Mouse (Mus musculus) liver, postnatal 0 days (tissue): ENCODE measurements around the gene Fosl1.

Experiments used
- CTCF ChIP-seq: sonication (generic); IDR thresholded peaks from 2 replicates; pipeline ENCODE4 v1.5.1; 2016; ENCODE audit warnings: antibody characterized with exemption, low read depth
- EP300 ChIP-seq: IDR thresholded peaks from 2 replicates; pipeline ENCODE4 v1.6.1; 2016; ENCODE audit warnings: antibody characterized with exemption, low read depth, mild to moderate bottlenecking

GRCm38 (mm10) chr19:5413840-5414239, 33.5 kb upstream of the Fosl1 start:
- TF ChIP-seq CTCF (no peak), EP300 (no peak)
